Mouse (Mus musculus) neural tube, embryonic 14.5 days (tissue): ENCODE data around the gene Eif3f. TPM values are rescaled to one million over a fixed set of nuclear protein-coding genes. Genes with fewer than 3 reads are reported as not detected.

Experiments
- ATAC-seq: fragments of 200-750 bp; cut with Nextera tagmentation; 2 replicates; pipeline ENCODE4 v1.8.0; 2017; ENCODE audit warnings: low read depth, mild to moderate bottlenecking, moderate TSS enrichment, moderate library complexity
- H3K27ac ChIP-seq: fragments of 300-500 bp; sonication (generic); 2 replicates; pipeline ENCODE4 v1.5.1; 2014; ENCODE audit warnings: low read depth, mild to moderate bottlenecking, control low read depth, low read length, moderate library complexity, mixed read lengths
- H3K27me3 ChIP-seq: fragments of 300-500 bp; sonication (generic); 2 replicates; pipeline ENCODE4 v1.6.1; 2014; ENCODE audit warnings: low read length; ENCODE audit not compliant: control insufficient read depth, insufficient read depth
- H3K36me3 ChIP-seq: fragments of 300-500 bp; sonication (generic); 2 replicates; pipeline ENCODE4 v1.6.1; 2014; ENCODE audit warnings: low read length, mixed read lengths; ENCODE audit not compliant: control insufficient read depth, insufficient read depth
- H3K4me1 ChIP-seq: fragments of 300-500 bp; sonication (generic); 2 replicates; pipeline ENCODE4 v1.6.1; 2014; ENCODE audit warnings: low read length; ENCODE audit not compliant: control insufficient read depth, insufficient read depth
- H3K4me2 ChIP-seq: fragments of 300-500 bp; sonication (generic); 2 replicates; pipeline ENCODE4 v1.6.1; 2014; ENCODE audit warnings: mild to moderate bottlenecking, low read depth, low read length, control low read depth
- H3K4me3 ChIP-seq: fragments of 300-500 bp; sonication (generic); 2 replicates; pipeline ENCODE4 v1.5.1; 2014; ENCODE audit warnings: low read depth, low read length, control low read depth, mixed read lengths
- H3K9ac ChIP-seq: fragments of 300-500 bp; sonication (generic); replicated peaks from 2 replicates; pipeline ENCODE4 v1.6.1; 2014; ENCODE audit warnings: low read depth, mild to moderate bottlenecking, control low read depth, low read length, mixed read lengths
- H3K9me3 ChIP-seq: fragments of 300-500 bp; sonication (generic); 2 replicates; pipeline ENCODE4 v1.6.1; 2016; ENCODE audit warnings: low read length; ENCODE audit not compliant: control insufficient read depth
- WGBS: fragments of 180-500 bp; shearing (Covaris S2); extraction: QIAGEN DNeasy Blood & Tissue Kit; methylation state at CpG from one replicate; pipeline ENCODE4 v1.1.7; 2014; 5-methylcytosine and 5-hydroxymethylcytosine counted together
- polyA plus RNA-seq: library from polyadenylated mRNA; unstranded; fragments of >200 nt; fragmentation: Nextera tagmentation; extraction: Ambion mirVana; gene quantifications from 2 replicates; pipeline ENCODE4 v1.2.1, GENCODE M21; 2014

Gene Eif3f
- polyA plus RNA-seq, 1 experiment from 2014 or later: 81.2 TPM

DNA sequence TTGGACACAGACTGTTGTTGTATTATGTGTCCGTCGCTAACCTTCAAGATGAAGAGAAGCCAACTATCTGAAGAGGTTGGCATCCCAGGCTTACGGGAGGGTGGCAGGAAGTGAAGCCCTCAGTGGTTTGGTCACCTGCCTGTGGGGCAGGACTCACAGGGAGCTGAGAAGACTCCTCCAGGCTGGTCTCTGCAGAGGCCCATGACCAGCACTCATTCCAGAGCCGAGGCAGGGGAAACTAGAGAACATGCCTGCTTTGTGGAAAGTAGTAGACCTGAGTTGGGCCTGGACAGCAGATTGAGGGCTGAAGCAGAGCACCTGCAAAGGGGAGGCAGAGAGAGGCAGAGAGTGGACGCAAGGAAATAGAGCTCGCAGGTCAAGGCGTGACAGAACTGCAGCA is 1.2 kb downstream of the Eif3f start:
- Histone ChIP-seq H3K4me3 (peak overlapping the region; percentile 61), H3K27ac (no peak overlapping the region), H3K4me2 (peak overlapping the region; percentile 91), H3K27me3 (no peaks in the 10 kb centered on the region), H3K9me3 (no peaks in the 10 kb centered on the region), H3K36me3 (peaks cover 28% of the 10 kb centered on the region), H3K9ac (no peak overlapping the region; the same call in 1 of the 2 replicates), H3K4me1 (peaks cover 15% of the 10 kb centered on the region)
- ATAC-seq: no peak
- WGBS: 87% methylated on average over 7 of the region's 7 CpGs

DNA sequence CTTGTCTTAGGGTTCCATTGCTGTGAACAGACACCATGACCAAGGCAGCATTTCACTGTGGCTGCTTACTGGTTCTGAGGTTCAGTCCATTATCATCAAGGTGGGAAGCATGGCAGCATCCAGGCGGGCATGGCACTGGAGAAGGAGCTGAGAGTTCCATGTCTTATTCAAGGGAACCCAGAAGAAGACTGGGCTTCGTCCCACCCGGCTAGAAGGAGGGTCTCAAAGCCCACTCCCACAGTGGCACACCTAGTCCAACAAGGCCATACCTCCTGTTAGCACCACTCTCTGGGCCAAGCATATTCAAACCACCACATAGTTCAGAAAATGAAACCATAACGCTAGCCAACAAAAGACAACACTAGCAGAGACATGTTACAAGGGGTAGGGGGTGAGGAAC is 2.4 kb downstream of the Eif3f start:
- peaks cover 15% of the 10 kb centered on the region for H3K4me1 ChIP-seq
- H3K4me3 ChIP-seq: no peak overlapping the region
- no peak overlapping the region for H3K9ac ChIP-seq
- no peak for ATAC-seq
- H3K36me3 ChIP-seq: peaks cover 38% of the 10 kb centered on the region
- no peak overlapping the region for H3K27ac ChIP-seq
- no peaks in the 10 kb centered on the region for H3K27me3 ChIP-seq
- H3K9me3 ChIP-seq: no peaks in the 10 kb centered on the region
- H3K4me2 ChIP-seq: no peak overlapping the region
- WGBS: 98% methylated on average over 4 of the region's 4 CpGs

DNA sequence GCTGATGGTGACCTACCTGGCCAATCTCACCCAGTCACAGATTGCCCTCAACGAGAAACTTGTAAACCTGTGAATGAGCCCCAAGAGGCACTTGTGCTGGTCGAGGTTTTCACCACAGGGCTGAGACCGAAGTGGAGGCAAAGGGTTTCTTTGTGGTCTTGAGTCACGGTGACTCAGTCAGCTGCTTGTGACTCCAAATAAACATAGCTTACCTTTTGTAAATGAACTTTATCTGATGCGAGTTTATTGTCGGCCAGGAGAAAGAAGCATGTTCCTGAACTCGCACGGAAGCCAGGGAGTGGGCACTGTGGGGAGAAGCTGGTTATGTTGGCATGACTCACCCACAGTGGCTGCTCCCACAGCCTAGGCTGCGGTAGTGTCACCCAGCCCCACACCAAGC is 7.2 kb downstream of the Eif3f start:
- Histone ChIP-seq H3K27ac (no peak overlapping the region), H3K4me1 (0 out of 2 replicates have a peak, but pooled peaks cover under 1% of the 10 kb centered on the region), H3K4me3 (no peak overlapping the region), H3K4me2 (no peak overlapping the region), H3K9ac (no peak overlapping the region), H3K9me3 (no peaks in the 10 kb centered on the region), H3K27me3 (no peaks in the 10 kb centered on the region), H3K36me3 (peaks cover 55% of the 10 kb centered on the region)
- 94% methylated on average over 9 of the region's 9 CpGs for WGBS
- no peak for ATAC-seq

DNA sequence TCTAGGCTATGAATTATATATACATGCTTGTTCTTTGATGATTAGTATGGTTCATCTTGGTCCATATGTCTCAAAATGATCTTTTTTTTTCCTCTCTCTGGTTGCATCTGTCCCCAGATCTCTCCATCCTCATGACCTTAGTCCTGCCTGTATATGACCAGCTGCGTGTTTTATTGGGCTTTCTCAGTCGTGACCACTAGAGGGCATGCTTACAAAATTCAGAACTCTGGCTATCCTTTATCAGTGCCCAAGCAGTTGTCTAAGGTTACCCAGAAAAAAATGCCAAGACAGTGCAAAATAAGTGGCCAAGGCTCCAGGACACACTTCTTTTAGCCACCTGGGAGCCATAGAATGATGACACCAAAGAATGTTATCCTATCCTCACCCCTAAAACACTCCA is 9.8 kb downstream of the Eif3f start:
- H3K27me3 ChIP-seq: no peaks in the 10 kb centered on the region
- peaks cover 38% of the 10 kb centered on the region for H3K36me3 ChIP-seq
- H3K9ac ChIP-seq: no peak overlapping the region
- no peak overlapping the region for H3K4me3 ChIP-seq
- WGBS: 7% methylated on average over 2 of the region's 2 CpGs
- no peak overlapping the region for H3K27ac ChIP-seq
- no peaks in the 10 kb centered on the region for H3K9me3 ChIP-seq
- no peaks in the 10 kb centered on the region for H3K4me1 ChIP-seq
- peak; percentile 74; the same call in 1 of the 2 replicates for ATAC-seq
- no peak overlapping the region for H3K4me2 ChIP-seq

DNA sequence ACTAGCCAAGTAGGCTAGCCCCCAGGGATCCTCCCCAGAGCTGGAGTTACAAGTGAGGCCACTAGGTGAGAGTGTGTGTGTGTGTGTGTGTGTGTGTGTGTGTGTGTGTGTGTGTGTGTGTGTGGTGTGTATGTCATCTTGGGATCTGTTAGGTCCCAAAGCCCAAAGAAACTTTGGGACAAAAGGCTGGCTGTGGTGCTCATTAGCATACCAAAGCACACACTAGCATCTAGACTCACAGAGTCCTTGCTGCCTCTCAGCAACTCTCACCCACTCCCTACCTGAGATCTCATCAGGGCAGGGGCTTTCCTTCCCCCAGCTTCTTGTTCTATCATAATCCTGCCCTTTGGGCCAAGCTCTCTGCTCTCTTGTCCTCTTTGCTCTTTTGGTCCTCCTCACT is 14.4 kb downstream of the Eif3f start:
- Histone ChIP-seq H3K9ac (no peak overlapping the region), H3K9me3 (no peaks in the 10 kb centered on the region), H3K36me3 (0 out of 2 replicates have a peak, but pooled peaks cover 7% of the 10 kb centered on the region), H3K27me3 (peaks cover 2% of the 10 kb centered on the region; the same call in 1 of the 2 replicates), H3K27ac (no peak overlapping the region), H3K4me2 (no peak overlapping the region), H3K4me3 (no peak overlapping the region), H3K4me1 (no peaks in the 10 kb centered on the region)
- ATAC-seq: no peak

DNA sequence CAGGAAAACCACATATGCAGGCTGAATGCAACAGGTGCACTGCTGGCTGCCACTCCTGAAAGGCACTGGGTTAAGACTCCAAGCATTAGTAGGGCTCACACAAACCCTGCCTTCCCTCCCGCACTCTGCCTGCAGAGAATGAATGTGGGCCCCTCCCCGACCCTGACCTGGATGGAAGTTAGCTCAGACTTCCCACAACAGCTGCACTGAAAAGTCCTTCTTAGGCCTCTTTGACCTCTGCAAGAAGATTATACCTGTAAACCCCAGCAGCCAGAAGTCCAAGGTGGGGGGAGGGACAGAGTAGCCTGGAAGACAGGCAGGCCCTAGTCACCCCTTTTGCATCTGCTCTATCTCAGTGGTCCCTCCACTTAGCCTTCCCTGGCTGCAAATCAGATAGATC is 15.1 kb downstream of the Eif3f start:
- Histone ChIP-seq H3K4me1 (no peaks in the 10 kb centered on the region), H3K27ac (no peak overlapping the region), H3K27me3 (peaks cover 2% of the 10 kb centered on the region; the same call in 1 of the 2 replicates), H3K36me3 (0 out of 2 replicates have a peak, but pooled peaks cover 7% of the 10 kb centered on the region), H3K4me3 (no peak overlapping the region), H3K4me2 (no peak overlapping the region), H3K9ac (no peak overlapping the region), H3K9me3 (no peaks in the 10 kb centered on the region)
- ATAC-seq: no peak
- WGBS: 40% methylated on average over 2 of the region's 2 CpGs

DNA sequence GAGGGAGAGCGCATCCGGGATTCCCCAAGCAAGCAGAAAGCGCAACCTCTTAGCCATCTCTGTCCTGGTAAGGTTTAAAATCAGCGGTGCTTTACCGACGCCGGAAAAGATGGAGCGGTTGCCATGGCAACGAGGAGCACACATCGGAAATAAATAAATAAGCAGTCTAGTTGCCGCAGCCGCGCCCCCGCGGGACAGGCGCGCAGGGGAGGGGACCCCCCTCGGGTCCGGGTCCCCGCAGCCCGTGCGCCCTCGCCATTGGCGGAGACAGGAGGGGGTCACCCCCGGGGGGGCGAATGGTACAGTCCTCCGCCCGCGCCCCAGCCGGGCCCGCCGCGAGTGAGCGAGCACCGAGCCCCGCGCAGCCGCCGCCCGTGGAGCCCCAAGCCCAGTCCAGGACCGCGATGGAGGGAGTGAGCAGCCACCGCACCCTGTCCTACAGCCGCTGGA is 16.1 kb downstream of the Eif3f start, which contains the start of gene Tub:
Gene Tub (plus strand): TSS at position 27 of the 450 bp plus-strand sequence.
- Histone ChIP-seq H3K27me3 (peaks cover 2% of the 10 kb centered on the region; the same call in 1 of the 2 replicates), H3K36me3 (0 out of 2 replicates have a peak, but pooled peaks cover 6% of the 10 kb centered on the region), H3K4me2 (peak within 1 kb of the TSS; percentile 85), H3K4me1 (no peaks in the 10 kb centered on the region), H3K27ac (peak within 1 kb of the TSS; percentile 69), H3K4me3 (peak within 1 kb of the TSS; percentile 60), H3K9ac (peak within 1 kb of the TSS; percentile 59), H3K9me3 (no peaks in the 10 kb centered on the region)
- under 1% methylated on average over 41 of the region's 44 CpGs for WGBS
- ATAC-seq: peak; percentile 89

DNA sequence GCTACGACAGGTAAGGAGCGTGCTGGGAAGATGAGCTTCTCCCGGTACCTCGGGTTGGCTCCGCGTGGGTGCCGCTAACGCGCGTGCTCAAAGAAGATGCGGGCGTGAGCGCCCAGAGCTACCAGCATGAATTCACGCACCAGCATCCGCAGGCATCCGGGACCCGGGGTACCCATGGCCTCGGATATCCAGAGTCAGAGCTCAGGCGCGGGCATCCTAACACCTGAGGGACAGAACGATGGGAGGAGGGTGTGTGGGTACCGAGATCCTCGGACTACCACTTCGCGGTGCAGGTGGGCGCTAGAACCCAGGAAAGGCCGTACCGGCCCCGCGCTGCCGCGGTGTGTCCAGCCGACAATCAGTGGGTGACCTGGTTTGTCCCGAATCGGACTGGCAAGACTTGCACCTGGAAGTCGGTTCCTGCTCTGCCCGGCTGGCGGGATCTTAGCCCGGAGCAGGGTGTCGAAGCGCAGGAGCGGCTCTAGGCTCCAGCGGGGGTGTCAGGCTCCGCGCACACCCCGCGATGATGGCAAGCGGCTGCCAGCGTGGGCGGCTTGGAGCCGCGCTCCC is 16.6 kb downstream of the Eif3f start:
- under 1% methylated on average over 51 of the region's 52 CpGs for WGBS
- Histone ChIP-seq H3K27ac (peak overlapping the region; percentile 69), H3K4me1 (no peaks in the 10 kb centered on the region), H3K36me3 (0 out of 2 replicates have a peak, but pooled peaks cover 1% of the 10 kb centered on the region), H3K9me3 (no peaks in the 10 kb centered on the region), H3K4me2 (peak overlapping the region; percentile 85), H3K27me3 (peaks cover 2% of the 10 kb centered on the region; the same call in 1 of the 2 replicates), H3K9ac (peak overlapping the region; percentile 59), H3K4me3 (peak overlapping the region; percentile 60)
- peak; percentile 58 for ATAC-seq

DNA sequence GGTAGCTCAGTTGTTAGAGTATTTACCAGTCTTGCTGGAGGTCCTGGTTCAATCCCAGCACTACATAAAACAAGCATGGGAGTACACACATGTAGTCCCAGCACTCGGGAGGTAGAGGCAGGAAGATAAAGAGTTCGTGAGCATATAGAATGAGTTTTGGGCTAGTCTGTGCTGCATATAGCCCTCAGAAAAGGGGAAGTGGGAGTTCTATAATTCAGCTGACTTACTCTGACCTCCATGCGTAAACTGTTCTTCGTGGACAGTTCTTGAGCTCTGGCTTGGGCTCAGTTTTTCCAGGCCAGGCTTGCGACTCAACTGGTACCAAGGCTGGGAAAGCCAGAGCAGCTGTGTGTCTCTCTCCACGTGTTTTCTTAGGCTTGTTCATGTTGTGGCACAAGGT is 18.6 kb downstream of the Eif3f start:
- Histone ChIP-seq H3K4me3 (no peak overlapping the region), H3K4me2 (no peak overlapping the region), H3K4me1 (no peaks in the 10 kb centered on the region), H3K27me3 (peaks cover 2% of the 10 kb centered on the region; the same call in 1 of the 2 replicates), H3K36me3 (no peaks in the 10 kb centered on the region), H3K27ac (no peak overlapping the region), H3K9ac (no peak overlapping the region), H3K9me3 (no peaks in the 10 kb centered on the region)
- ATAC-seq: no peak
- 86% methylated on average over 6 of the region's 6 CpGs for WGBS
